Mouse (Mus musculus): ENCODE measurements at regions not wholly inside any gene's neighbourhood (a gene's known extent, or its start where the extent isn't known, plus 50 kb on each side); places are given as distances from the start of the nearest gene placed in this dataset.
"Not testable (repeated sequence)": the region's sequence is repeated elsewhere in the genome, so short reads cannot be mapped to it uniquely, and the experiment has no call there.

DNA sequence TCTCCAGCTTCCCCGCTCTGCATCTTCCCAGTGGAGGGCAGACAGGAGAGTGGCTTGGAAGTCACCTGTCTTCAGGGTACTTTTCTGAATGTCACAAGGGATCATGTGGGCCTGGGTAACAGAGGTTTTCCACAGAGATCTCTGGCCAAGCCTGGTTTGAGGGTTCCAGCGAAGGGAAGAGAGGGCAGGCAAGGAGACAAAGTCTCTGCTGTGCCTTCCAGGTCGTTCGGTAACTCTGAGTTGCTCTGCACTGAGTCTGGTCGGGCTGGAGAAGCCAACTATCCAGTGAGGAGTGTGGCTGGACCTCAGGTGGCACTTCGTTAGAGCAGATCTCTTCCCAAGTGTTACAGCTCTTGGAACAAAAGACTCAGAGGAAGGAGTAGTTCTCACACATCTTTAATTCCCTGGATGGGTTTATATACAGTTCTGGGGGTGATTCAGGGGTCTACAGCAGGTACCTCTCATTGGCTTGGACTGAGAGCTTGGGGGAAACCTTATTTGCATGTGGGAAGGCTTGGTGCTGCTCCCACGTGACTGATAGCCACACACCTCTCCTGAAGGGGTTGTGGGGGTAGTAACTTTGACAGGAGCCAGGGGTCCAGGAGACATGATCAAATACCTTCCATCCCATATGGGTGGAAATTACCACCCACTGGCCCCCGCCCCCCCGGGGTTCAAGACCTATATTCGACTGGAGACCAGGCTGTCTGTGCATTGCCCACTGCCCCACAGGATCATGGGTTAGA, 71.1 kb downstream of the Tex35 start:
- no peak for ATAC-seq (ENCODE audit: insufficient read depth, low FRiP score, low TSS enrichment)
- no peaks in the 10 kb centered on the region for H3K27me3 ChIP-seq (ENCODE audit: control insufficient read depth, insufficient read depth, low read length)
- H3K9ac ChIP-seq (ENCODE audit: low read length), result no peak overlapping the region
- H3K4me2 ChIP-seq (ENCODE audit: low read depth), result no peak overlapping the region
- H3K4me1 ChIP-seq (ENCODE audit: control insufficient read depth, insufficient read depth, low read length), result 0 out of 2 replicates have a peak, but pooled peaks cover 2% of the 10 kb centered on the region
- no peak overlapping the region for H3K4me3 ChIP-seq (ENCODE audit: low read depth, low read length)
- whole genome bisulfite sequencing, result 88% methylated on average over 10 of the region's 10 CpGs
- no peak for DNase-seq (ENCODE audit: low spot score)
- no peak overlapping the region for H3K27ac ChIP-seq (ENCODE audit: low read depth, low read length)
- H3K36me3 ChIP-seq (ENCODE audit: control insufficient read depth, insufficient read depth, low read length), result no peaks in the 10 kb centered on the region
- no peaks in the 10 kb centered on the region for H3K9me3 ChIP-seq (ENCODE audit: control insufficient read depth, low read length)

GRCm38 (mm10) chr1:157036779-157037178, 71.7 kb downstream of the Tex35 start:
- H3K9me3 ChIP-seq (ENCODE audit: control insufficient read depth, low read length), result no peaks in the 10 kb centered on the region
- DNase-seq (ENCODE audit: low spot score) (no peak), ATAC-seq (ENCODE audit: insufficient read depth, low FRiP score, low TSS enrichment) (no peak)
- H3K27me3 ChIP-seq (ENCODE audit: control insufficient read depth, insufficient read depth, low read length), result no peaks in the 10 kb centered on the region
- H3K4me2 ChIP-seq (ENCODE audit: low read depth), result no peak overlapping the region
- 26% methylated on average over 4 of the region's 4 CpGs for WGBS
- H3K27ac ChIP-seq (ENCODE audit: low read depth, low read length), result no peak overlapping the region
- 0 out of 2 replicates have a peak, but pooled peaks cover 2% of the 10 kb centered on the region for H3K4me1 ChIP-seq (ENCODE audit: control insufficient read depth, insufficient read depth, low read length)
- no peak overlapping the region for H3K9ac ChIP-seq (ENCODE audit: low read length)
- no peaks in the 10 kb centered on the region for H3K36me3 ChIP-seq (ENCODE audit: control insufficient read depth, insufficient read depth, low read length)
- no peak overlapping the region for H3K4me3 ChIP-seq (ENCODE audit: low read depth, low read length)

GRCm38 (mm10) chr1:157035221-157035620, 73.3 kb downstream of the Tex35 start:
- not testable (repeated sequence) for DNase-seq (ENCODE audit: low spot score); H3K4me2 ChIP-seq (ENCODE audit: low read depth); H3K27ac ChIP-seq (ENCODE audit: low read depth, low read length); H3K9ac ChIP-seq (ENCODE audit: low read length); H3K36me3 ChIP-seq (ENCODE audit: control insufficient read depth, insufficient read depth, low read length); H3K27me3 ChIP-seq (ENCODE audit: control insufficient read depth, insufficient read depth, low read length); ATAC-seq (ENCODE audit: insufficient read depth, low FRiP score, low TSS enrichment); H3K9me3 ChIP-seq (ENCODE audit: control insufficient read depth, low read length); H3K4me1 ChIP-seq (ENCODE audit: control insufficient read depth, insufficient read depth, low read length); H3K4me3 ChIP-seq (ENCODE audit: low read depth, low read length)
- 91% methylated on average over 8 of the region's 8 CpGs for WGBS

DNA sequence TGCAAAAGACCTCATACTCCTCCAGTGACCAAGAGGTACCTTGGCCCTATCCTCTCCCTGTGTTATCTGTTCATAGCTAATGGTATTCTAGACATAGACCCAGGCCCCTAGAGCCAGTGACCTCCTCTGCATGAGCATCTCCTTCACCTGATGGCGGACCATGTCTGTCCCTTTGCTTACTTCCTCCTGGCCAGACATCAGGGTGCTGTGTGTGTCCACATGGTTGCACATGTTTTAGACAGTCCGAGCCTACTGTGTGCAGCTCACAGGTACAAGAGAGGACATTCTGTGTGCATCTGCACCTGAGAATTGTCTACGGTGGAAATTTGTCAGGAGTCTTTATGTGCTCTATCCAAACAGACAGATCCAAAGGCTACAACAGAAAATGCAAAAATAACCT, 79.8 kb downstream of the Tex35 start:
- Histone ChIP-seq H3K4me2 (ENCODE audit: low read depth) (no peak overlapping the region), H3K27ac (ENCODE audit: low read depth, low read length) (no peak overlapping the region), H3K27me3 (ENCODE audit: control insufficient read depth, insufficient read depth, low read length) (no peaks in the 10 kb centered on the region), H3K9me3 (ENCODE audit: control insufficient read depth, low read length) (no peaks in the 10 kb centered on the region), H3K9ac (ENCODE audit: low read length) (no peak overlapping the region), H3K4me1 (ENCODE audit: control insufficient read depth, insufficient read depth, low read length) (no peaks in the 10 kb centered on the region), H3K36me3 (ENCODE audit: control insufficient read depth, insufficient read depth, low read length) (no peaks in the 10 kb centered on the region), H3K4me3 (ENCODE audit: low read depth, low read length) (no peak overlapping the region)
- DNase-seq (ENCODE audit: low spot score) (no peak), ATAC-seq (ENCODE audit: insufficient read depth, low FRiP score, low TSS enrichment) (no peak)
- 96% methylated on average over 3 of the region's 3 CpGs for WGBS

DNA sequence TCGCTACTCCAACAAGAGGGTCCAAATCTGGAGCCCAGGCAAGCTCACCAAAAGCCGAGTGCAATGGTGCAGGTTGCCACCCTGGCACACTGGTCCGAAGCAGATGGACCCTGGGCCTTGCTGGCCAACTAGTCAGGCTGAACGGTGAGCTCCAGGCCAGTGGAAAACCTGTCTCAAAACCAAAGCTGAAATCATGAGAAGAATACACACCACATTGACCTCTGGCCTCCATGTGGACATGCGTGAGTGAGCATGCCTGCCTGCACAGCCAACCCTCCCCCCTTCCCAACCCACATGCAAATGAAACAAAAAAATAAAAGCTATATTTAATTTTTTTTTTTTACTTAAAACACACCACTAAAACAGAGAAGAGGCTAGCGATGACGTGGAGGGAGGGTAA, 80.8 kb downstream of the Tex35 start:
- WGBS, result 81% methylated on average over 7 of the region's 7 CpGs
- Histone ChIP-seq H3K36me3 (ENCODE audit: control insufficient read depth, insufficient read depth, low read length) (no peaks in the 10 kb centered on the region), H3K9ac (ENCODE audit: low read length) (no peak overlapping the region), H3K4me2 (ENCODE audit: low read depth) (no peak overlapping the region), H3K27ac (ENCODE audit: low read depth, low read length) (no peak overlapping the region), H3K4me3 (ENCODE audit: low read depth, low read length) (no peak overlapping the region), H3K9me3 (ENCODE audit: control insufficient read depth, low read length) (no peaks in the 10 kb centered on the region), H3K4me1 (ENCODE audit: control insufficient read depth, insufficient read depth, low read length) (no peaks in the 10 kb centered on the region), H3K27me3 (ENCODE audit: control insufficient read depth, insufficient read depth, low read length) (no peaks in the 10 kb centered on the region)
- DNase-seq (ENCODE audit: low spot score) (no peak), ATAC-seq (ENCODE audit: insufficient read depth, low FRiP score, low TSS enrichment) (no peak)

DNA sequence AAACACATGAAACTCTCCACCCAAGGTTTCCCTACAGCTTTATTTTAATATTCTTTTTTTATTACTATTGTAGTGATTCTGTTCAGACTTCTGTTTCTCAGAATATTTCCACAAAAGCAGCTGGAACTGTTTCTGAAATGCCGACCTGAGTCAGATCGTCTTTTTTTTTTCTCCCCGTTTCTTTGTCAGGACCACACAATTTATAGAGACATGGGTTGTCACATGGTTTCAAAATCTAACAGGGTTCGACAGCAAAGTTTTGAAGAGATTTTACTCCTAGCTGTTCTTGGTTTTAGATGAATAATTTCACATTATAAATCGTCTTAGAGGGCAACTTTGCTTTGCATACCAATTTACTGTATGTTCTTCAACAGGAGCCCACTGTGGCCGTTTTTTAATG, 84.0 kb upstream of the Ralgps2 start:
- Histone ChIP-seq H3K27ac (ENCODE audit: low read depth, low read length) (0 out of 2 replicates have a peak overlapping the region, but pooled peaks have one; percentile 11), H3K9ac (ENCODE audit: low read length) (no peak overlapping the region), H3K9me3 (ENCODE audit: control insufficient read depth, low read length) (no peaks in the 10 kb centered on the region), H3K4me2 (ENCODE audit: low read depth) (no peak overlapping the region), H3K27me3 (ENCODE audit: control insufficient read depth, insufficient read depth, low read length) (no peaks in the 10 kb centered on the region), H3K36me3 (ENCODE audit: control insufficient read depth, insufficient read depth, low read length) (no peaks in the 10 kb centered on the region), H3K4me3 (ENCODE audit: low read depth, low read length) (no peak overlapping the region), H3K4me1 (ENCODE audit: control insufficient read depth, insufficient read depth, low read length) (no peaks in the 10 kb centered on the region)
- DNase-seq (ENCODE audit: low spot score), result no peak
- ATAC-seq (ENCODE audit: insufficient read depth, low FRiP score, low TSS enrichment), result no peak
- WGBS, result 50% methylated on average over 6 of the region's 6 CpGs

GRCm38 (mm10) chr1:157022456-157023435, 83.3 kb upstream of the Ralgps2 start:
- H3K9ac ChIP-seq (ENCODE audit: low read length), result no peak overlapping the region
- peak; percentile 42 for DNase-seq (ENCODE audit: low spot score)
- ATAC-seq (ENCODE audit: insufficient read depth, low FRiP score, low TSS enrichment), result peak; percentile 72
- H3K27me3 ChIP-seq (ENCODE audit: control insufficient read depth, insufficient read depth, low read length), result no peaks in the 10 kb centered on the region
- H3K27ac ChIP-seq (ENCODE audit: low read depth, low read length), result peak overlapping the region; percentile 60
- no peaks in the 10 kb centered on the region for H3K4me1 ChIP-seq (ENCODE audit: control insufficient read depth, insufficient read depth, low read length)
- WGBS, result 55% methylated on average over 12 of the region's 12 CpGs
- H3K4me3 ChIP-seq (ENCODE audit: low read depth, low read length), result no peak overlapping the region
- no peaks in the 10 kb centered on the region for H3K36me3 ChIP-seq (ENCODE audit: control insufficient read depth, insufficient read depth, low read length)
- H3K9me3 ChIP-seq (ENCODE audit: control insufficient read depth, low read length), result no peaks in the 10 kb centered on the region
- H3K4me2 ChIP-seq (ENCODE audit: low read depth), result no peak overlapping the region

DNA sequence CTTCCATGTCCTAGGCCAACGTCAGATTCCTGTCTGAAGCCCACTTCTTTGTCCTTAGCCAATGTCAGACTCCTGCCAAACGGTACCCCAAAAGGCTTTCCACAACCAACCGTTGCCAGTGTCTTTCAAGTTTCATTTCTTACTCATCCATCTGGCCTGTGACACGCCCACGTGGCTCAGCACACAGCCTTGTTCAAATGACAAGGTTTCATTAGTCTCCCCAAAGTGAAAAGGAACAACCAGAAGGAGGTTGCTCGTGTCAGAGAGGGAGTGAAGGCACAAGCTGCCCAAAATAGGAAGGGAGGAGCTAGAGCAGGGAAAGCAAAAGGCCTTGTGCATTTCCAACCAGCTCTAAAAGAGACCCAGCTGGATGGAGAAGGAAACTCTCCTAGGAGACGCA, 80.5 kb upstream of the Ralgps2 start:
- no peak overlapping the region for H3K9ac ChIP-seq (ENCODE audit: low read length)
- no peaks in the 10 kb centered on the region for H3K4me1 ChIP-seq (ENCODE audit: control insufficient read depth, insufficient read depth, low read length)
- 64% methylated on average over 7 of the region's 7 CpGs for WGBS
- H3K9me3 ChIP-seq (ENCODE audit: control insufficient read depth, low read length), result no peaks in the 10 kb centered on the region
- H3K4me3 ChIP-seq (ENCODE audit: low read depth, low read length), result no peak overlapping the region
- H3K36me3 ChIP-seq (ENCODE audit: control insufficient read depth, insufficient read depth, low read length), result no peaks in the 10 kb centered on the region
- DNase-seq (ENCODE audit: low spot score), result no peak
- H3K27me3 ChIP-seq (ENCODE audit: control insufficient read depth, insufficient read depth, low read length), result no peaks in the 10 kb centered on the region
- no peak overlapping the region for H3K27ac ChIP-seq (ENCODE audit: low read depth, low read length)
- no peak overlapping the region for H3K4me2 ChIP-seq (ENCODE audit: low read depth)
- ATAC-seq (ENCODE audit: insufficient read depth, low FRiP score, low TSS enrichment), result no peak

Data from neural tube, embryonic 11.5 days (tissue).